Comparison of ENCODE assay signal across 24 mouse cellular contexts in the genomic region with DNA sequence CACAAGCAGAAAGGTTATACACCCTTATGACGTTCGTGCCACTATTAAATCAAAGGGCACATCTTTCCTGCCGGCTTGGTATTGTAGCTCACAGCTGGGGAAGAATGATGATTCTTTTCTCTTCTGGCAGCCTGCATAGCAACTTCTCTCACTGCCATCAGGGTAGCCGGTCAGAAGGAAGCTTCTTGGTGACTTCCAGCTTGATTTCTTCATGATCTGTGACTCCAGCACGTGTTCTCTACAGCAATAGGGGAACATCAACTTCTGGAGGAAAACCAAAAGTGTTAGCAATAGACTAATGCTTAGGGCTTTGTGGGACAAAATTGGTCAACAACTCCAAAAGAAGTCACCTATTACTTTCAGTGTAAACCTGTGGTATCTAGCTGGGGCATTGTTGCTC.
DNase-seq lines count a peak whose midpoint lies in the region; ATAC-seq and TF ChIP-seq lines count a peak whose summit lies in the region.
"Had no signal": no experiment of that assay in that cellular context is flagged by ENCODE, and none has a peak within 500 bp of the region (broad histone marks: within the 10 kb centered on the region; RNA-seq: fewer than 3 reads in every experiment).

No protein-coding gene starts in this region.

- H3K4me1 ChIP-seq in hindbrain, embryonic 14.5 days (replicated peaks; ENCODE audit: control insufficient read depth, insufficient read depth, low read length), result no peaks in the 10 kb centered on the region
- H3K4me1 ChIP-seq in hindbrain, embryonic 12.5 days, result no peaks in the 10 kb centered on the region
- H3K4me1 ChIP-seq: embryonic facial prominence, embryonic 12.5 days; heart, embryonic 13.5 days; hindbrain, embryonic 13.5 days; intestine, embryonic 15.5 days had no signal

- H3K9ac ChIP-seq in hindbrain, embryonic 14.5 days, result no peak overlapping the region
- no peak overlapping the region for H3K9ac ChIP-seq in hindbrain, embryonic 12.5 days
- H3K9ac ChIP-seq: embryonic facial prominence, embryonic 12.5 days; heart, embryonic 13.5 days; hindbrain, embryonic 13.5 days; intestine, embryonic 15.5 days had no signal

- no peak overlapping the region for H3K4me2 ChIP-seq in hindbrain, embryonic 14.5 days (replicated peaks)
- H3K4me2 ChIP-seq in hindbrain, embryonic 12.5 days (replicated peaks), result no peak overlapping the region
- H3K4me2 ChIP-seq in myocyte (ENCODE audit: low read depth), result peak overlapping the region; percentile 80
- H3K4me2 ChIP-seq: embryonic facial prominence, embryonic 12.5 days; heart, embryonic 13.5 days; hindbrain, embryonic 13.5 days; intestine, embryonic 15.5 days had no signal

- intact Hi-C loops in heart, postnatal 14 days (cut with DNase I), result no loop called here

- ATAC-seq in hindbrain, embryonic 14.5 days (ENCODE audit: low FRiP score), result no peak
- no peak for ATAC-seq in hindbrain, embryonic 12.5 days (ENCODE audit: low FRiP score)
- peak; percentile 78 for ATAC-seq in granulocyte monocyte progenitor cell, adult 5-6 weeks (replicated peaks; ENCODE audit: poor library complexity, severe bottlenecking)
- ATAC-seq: activated CD4-positive, CD25-positive, alpha-beta regulatory T cell, adult 4 months; forebrain, embryonic 16.5 days; intestine, embryonic 15.5 days; Patski had no signal

- no peaks in the 10 kb centered on the region for H3K36me3 ChIP-seq in hindbrain, embryonic 14.5 days (replicated peaks; ENCODE audit: control insufficient read depth, insufficient read depth)
- no peaks in the 10 kb centered on the region for H3K36me3 ChIP-seq in hindbrain, embryonic 12.5 days
- H3K36me3 ChIP-seq in myocyte (ENCODE audit: control insufficient read depth, insufficient read depth), result no peaks in the 10 kb centered on the region
- H3K36me3 ChIP-seq: embryonic facial prominence, embryonic 12.5 days; heart, embryonic 13.5 days; hindbrain, embryonic 13.5 days; intestine, embryonic 15.5 days had no signal

- H3ac ChIP-seq in myocyte (ENCODE audit: control insufficient read depth, insufficient read length), result no peak overlapping the region

- H3K79me2 ChIP-seq in myocyte (ENCODE audit: control insufficient read depth, insufficient read depth), result no peaks in the 10 kb centered on the region

- H3K9me3 ChIP-seq in hindbrain, embryonic 14.5 days (ENCODE audit: control insufficient read depth, low read length), result no peaks in the 10 kb centered on the region
- no peaks in the 10 kb centered on the region for H3K9me3 ChIP-seq in hindbrain, embryonic 12.5 days (replicated peaks)
- H3K9me3 ChIP-seq: embryonic facial prominence, embryonic 12.5 days; heart, embryonic 13.5 days; hindbrain, embryonic 13.5 days; intestine, embryonic 15.5 days had no signal

- H3K27me3 ChIP-seq in hindbrain, embryonic 14.5 days (ENCODE audit: control insufficient read depth, insufficient read depth, low read length), result no peaks in the 10 kb centered on the region
- no peaks in the 10 kb centered on the region for H3K27me3 ChIP-seq in hindbrain, embryonic 12.5 days
- no peaks in the 10 kb centered on the region for H3K27me3 ChIP-seq in myocyte (ENCODE audit: control insufficient read depth, insufficient read depth, insufficient read length)
- H3K27me3 ChIP-seq: CH12.LX; embryonic facial prominence, embryonic 12.5 days; heart, embryonic 13.5 days; hindbrain, embryonic 13.5 days; intestine, embryonic 15.5 days; Patski had no signal

- WGBS in hindbrain, embryonic 14.5 days, result 23% methylated on average over 5 of the region's 5 CpGs
- WGBS in hindbrain, embryonic 12.5 days, result 41% methylated on average over 5 of the region's 5 CpGs

- no peak overlapping the region for H3K4me3 ChIP-seq in hindbrain, embryonic 14.5 days (replicated peaks; ENCODE audit: low read length)
- no peak overlapping the region for H3K4me3 ChIP-seq in hindbrain, embryonic 12.5 days
- H3K4me3 ChIP-seq in myocyte, result no peak overlapping the region
- H3K4me3 ChIP-seq: embryonic facial prominence, embryonic 12.5 days; heart, embryonic 13.5 days; hindbrain, embryonic 13.5 days; intestine, embryonic 15.5 days had no signal

- DNase-seq in hindbrain, embryonic 14.5 days (ENCODE audit: low spot score), result peak; percentile 18
- DNase-seq in adipocyte (ENCODE audit: low spot score), result peak; percentile 6
- no peak for DNase-seq in heart, postnatal 14 days
- no peak for DNase-seq in cerebellum, postnatal 36 days
- no peak for DNase-seq in kidney, postnatal 36 days
- DNase-seq: adrenal gland, adult 2 months; adrenal gland, postnatal 25 days; cerebellum, adult 11-12 months; cerebellum, adult 9-10 months; cerebellum, postnatal 25 days; gastrocnemius, postnatal 10 days; heart, postnatal 4 days; kidney, adult 18-20 months had no signal

- no peak for TF ChIP-seq POLR2A in myocyte (IDR thresholded peaks at IDR 0.05; ENCODE audit: insufficient read length, low read depth)

- no peak overlapping the region for H3K27ac ChIP-seq in hindbrain, embryonic 14.5 days
- H3K27ac ChIP-seq in hindbrain, embryonic 12.5 days, result no peak overlapping the region
- H3K27ac ChIP-seq: embryonic facial prominence, embryonic 12.5 days; heart, embryonic 13.5 days; hindbrain, embryonic 13.5 days; intestine, embryonic 15.5 days had no signal

TF ChIP-seq in myocyte, 11 proteins besides CTCF, POLR2A, EP300 and RAD21:
- TF ChIP-seq CEBPB (IDR thresholded peaks at IDR 0.05; ENCODE audit: insufficient read depth, poor library complexity, severe bottlenecking) (no peak), MAX (IDR thresholded peaks at IDR 0.05; ENCODE audit: low read depth) (no peak), MYOD1 (IDR thresholded peaks at IDR 0.05; ENCODE audit: control insufficient read depth in 1 of 3, insufficient read length in 2 of 3, low read depth in 2 of 3) (no peak), TCF3 (IDR thresholded peaks at IDR 0.05; ENCODE audit: insufficient read length, low read depth) (no peak)

Comparison
In these comparisons a context has a peak if more than half of its experiments do, and no peak if none do; other contexts are left out.
1. DNase-seq: peak in hindbrain, embryonic 14.5 days (single experiment) and adipocyte (single experiment); none in heart, postnatal 14 days (0 of 2), cerebellum, postnatal 36 days (0 of 2) and kidney, postnatal 36 days (0 of 2).